Mouse (Mus musculus): Measurements from ENCODE around the gene Ly6g6d. TPM values are rescaled to one million over a fixed set of nuclear protein-coding genes. Genes with fewer than 3 reads are reported as not detected.
A peak's percentile ranks its signal among the peaks of the same experiment; 100 is the strongest.

Ly6g6d gene
- polyA plus RNA-seq, 1 experiment from 2014 or later: 0.41 TPM

- peaks cover 11% of the 10 kb centered on the region for H3K4me1 ChIP-seq (replicated peaks)
- 0 out of 2 replicates have a peak, but pooled peaks cover 4% of the 10 kb centered on the region for H3K27me3 ChIP-seq
- H3K27ac ChIP-seq (replicated peaks): 0 out of 2 replicates have a peak within 1 kb of the TSS, but pooled peaks have one; percentile 1
- H3K4me3 ChIP-seq (replicated peaks): no peak within 1 kb of the TSS
- H3K36me3 ChIP-seq (replicated peaks): peaks cover 59% of the 10 kb centered on the region
- H3K9ac ChIP-seq: no peak within 1 kb of the TSS
- H3K9me3 ChIP-seq (replicated peaks): no peaks in the 10 kb centered on the region
- H3K4me2 ChIP-seq: no peak within 1 kb of the TSS
- ATAC-seq (ENCODE audit: insufficient read depth): no peak
- 70% methylated on average over 8 of the region's 8 CpGs for WGBS (ENCODE audit: insufficient replicate concordance)
Measured at GRCm38 (mm10) chr17:35115046-35116019, 37.5 kb upstream of the Ly6g6d start, which contains the start of gene Ly6g5b. Ly6g5b (minus strand) TSS chr17:35115428.

GRCm38 (mm10) chr17:35111774-35112173 is 33.9 kb upstream of the Ly6g6d start:
- no peak overlapping the region for H3K4me3 ChIP-seq (replicated peaks)
- H3K9ac ChIP-seq: no peak overlapping the region
- no peak overlapping the region for H3K4me2 ChIP-seq
- peaks cover 3% of the 10 kb centered on the region; the same call in 1 of the 2 replicates for H3K4me1 ChIP-seq (replicated peaks)
- H3K27ac ChIP-seq (replicated peaks): no peak overlapping the region
- H3K27me3 ChIP-seq: 0 out of 2 replicates have a peak, but pooled peaks cover 4% of the 10 kb centered on the region
- no peak for ATAC-seq (ENCODE audit: insufficient read depth)
- peaks cover 28% of the 10 kb centered on the region for H3K36me3 ChIP-seq (replicated peaks)
- WGBS (ENCODE audit: insufficient replicate concordance): 65% methylated on average over 9 of the region's 9 CpGs
- H3K9me3 ChIP-seq (replicated peaks): no peaks in the 10 kb centered on the region

- peaks cover 33% of the 10 kb centered on the region for H3K4me1 ChIP-seq (replicated peaks)
- no peak within 1 kb of the TSS for H3K27ac ChIP-seq (replicated peaks)
- H3K9me3 ChIP-seq (replicated peaks): no peaks in the 10 kb centered on the region
- no peak within 1 kb of the TSS for H3K4me3 ChIP-seq (replicated peaks)
- H3K27me3 ChIP-seq: 0 out of 2 replicates have a peak, but pooled peaks cover 4% of the 10 kb centered on the region
- no peak for ATAC-seq (ENCODE audit: insufficient read depth)
- no peak within 1 kb of the TSS for H3K9ac ChIP-seq
- H3K4me2 ChIP-seq: no peak within 1 kb of the TSS
- peaks cover 4% of the 10 kb centered on the region; the same call in 1 of the 2 replicates for H3K36me3 ChIP-seq (replicated peaks)
- WGBS (ENCODE audit: insufficient replicate concordance): 77% methylated on average over 6 of the region's 6 CpGs
Measured at GRCm38 (mm10) chr17:35108097-35108496, 30.2 kb upstream of the Ly6g6d start, which contains the start of gene Ly6g5c. Ly6g5c (plus strand) TSS chr17:35108279.

GRCm38 (mm10) chr17:35106522-35106921 is 28.7 kb upstream of the Ly6g6d start:
- H3K27ac ChIP-seq (replicated peaks): no peak overlapping the region
- H3K9ac ChIP-seq: no peak overlapping the region
- H3K4me1 ChIP-seq (replicated peaks): peaks cover 47% of the 10 kb centered on the region
- no peaks in the 10 kb centered on the region for H3K9me3 ChIP-seq (replicated peaks)
- H3K4me3 ChIP-seq (replicated peaks): no peak overlapping the region
- H3K4me2 ChIP-seq: no peak overlapping the region
- WGBS (ENCODE audit: insufficient replicate concordance): 56% methylated on average over 3 of the region's 3 CpGs
- ATAC-seq (ENCODE audit: insufficient read depth): no peak
- 0 out of 2 replicates have a peak, but pooled peaks cover 4% of the 10 kb centered on the region for H3K27me3 ChIP-seq
- peaks cover 20% of the 10 kb centered on the region for H3K36me3 ChIP-seq (replicated peaks)

- peaks cover 26% of the 10 kb centered on the region for H3K36me3 ChIP-seq (replicated peaks)
- no peak overlapping the region for H3K4me3 ChIP-seq (replicated peaks)
- H3K9ac ChIP-seq: peak overlapping the region; percentile 2; the same call in 1 of the 2 replicates
- H3K27me3 ChIP-seq: 0 out of 2 replicates have a peak, but pooled peaks cover 3% of the 10 kb centered on the region
- WGBS (ENCODE audit: insufficient replicate concordance): 23% methylated on average over 13 of the region's 13 CpGs
- ATAC-seq (ENCODE audit: insufficient read depth): no peak
- peaks cover 47% of the 10 kb centered on the region for H3K4me1 ChIP-seq (replicated peaks)
- no peaks in the 10 kb centered on the region for H3K9me3 ChIP-seq (replicated peaks)
- peak overlapping the region; percentile 87 for H3K27ac ChIP-seq (replicated peaks)
- H3K4me2 ChIP-seq: peak overlapping the region; percentile 9; the same call in 1 of the 2 replicates
Measured at GRCm38 (mm10) chr17:35105740-35106389, 28.0 kb upstream of the Ly6g6d start.

GRCm38 (mm10) chr17:35104754-35105153 is 26.9 kb upstream of the Ly6g6d start:
- H3K4me1 ChIP-seq (replicated peaks): peaks cover 57% of the 10 kb centered on the region
- peak overlapping the region; percentile 87 for H3K27ac ChIP-seq (replicated peaks)
- peak overlapping the region; percentile 49 for H3K4me2 ChIP-seq
- H3K4me3 ChIP-seq (replicated peaks): 0 out of 2 replicates have a peak overlapping the region, but pooled peaks have one; percentile 1
- peaks cover 38% of the 10 kb centered on the region for H3K36me3 ChIP-seq (replicated peaks)
- ATAC-seq (ENCODE audit: insufficient read depth): peak; percentile 86
- H3K27me3 ChIP-seq: no peaks in the 10 kb centered on the region
- H3K9me3 ChIP-seq (replicated peaks): no peaks in the 10 kb centered on the region
- peak overlapping the region; percentile 31 for H3K9ac ChIP-seq
- 28% methylated on average over 6 of the region's 6 CpGs for WGBS (ENCODE audit: insufficient replicate concordance)

GRCm38 (mm10) chr17:35104079-35104478 is 26.2 kb upstream of the Ly6g6d start:
- Histone ChIP-seq H3K4me1 (replicated peaks) (peaks cover 57% of the 10 kb centered on the region), H3K36me3 (replicated peaks) (peaks cover 43% of the 10 kb centered on the region), H3K9me3 (replicated peaks) (no peaks in the 10 kb centered on the region), H3K27ac (replicated peaks) (peak overlapping the region; percentile 87), H3K4me3 (replicated peaks) (no peak overlapping the region), H3K9ac (peak overlapping the region; percentile 31; the same call in 1 of the 2 replicates), H3K27me3 (no peaks in the 10 kb centered on the region), H3K4me2 (peak overlapping the region; percentile 49)
- whole genome bisulfite sequencing (ENCODE audit: insufficient replicate concordance): 54% methylated on average over 7 of the region's 7 CpGs
- no peak for ATAC-seq (ENCODE audit: insufficient read depth)

- WGBS (ENCODE audit: insufficient replicate concordance): 51% methylated on average over 6 of the region's 6 CpGs
- H3K9ac ChIP-seq: no peak overlapping the region; the same call in 1 of the 2 replicates
- no peaks in the 10 kb centered on the region for H3K27me3 ChIP-seq
- no peaks in the 10 kb centered on the region for H3K9me3 ChIP-seq (replicated peaks)
- H3K27ac ChIP-seq (replicated peaks): peak overlapping the region; percentile 87
- peaks cover 57% of the 10 kb centered on the region for H3K4me1 ChIP-seq (replicated peaks)
- H3K36me3 ChIP-seq (replicated peaks): peaks cover 52% of the 10 kb centered on the region
- H3K4me3 ChIP-seq (replicated peaks): no peak overlapping the region
- H3K4me2 ChIP-seq: no peak overlapping the region
- no peak; the same call in 1 of the 2 replicates for ATAC-seq (ENCODE audit: insufficient read depth)
Measured at GRCm38 (mm10) chr17:35103221-35103690, 25.4 kb upstream of the Ly6g6d start.

GRCm38 (mm10) chr17:35102299-35102698 is 24.4 kb upstream of the Ly6g6d start:
- no peaks in the 10 kb centered on the region for H3K9me3 ChIP-seq (replicated peaks)
- peak overlapping the region; percentile 87; the same call in 1 of the 2 replicates for H3K27ac ChIP-seq (replicated peaks)
- peaks cover 61% of the 10 kb centered on the region for H3K36me3 ChIP-seq (replicated peaks)
- H3K27me3 ChIP-seq: no peaks in the 10 kb centered on the region
- H3K4me2 ChIP-seq: no peak overlapping the region
- H3K4me1 ChIP-seq (replicated peaks): peaks cover 57% of the 10 kb centered on the region
- H3K4me3 ChIP-seq (replicated peaks): no peak overlapping the region
- H3K9ac ChIP-seq: no peak overlapping the region
- no peak for ATAC-seq (ENCODE audit: insufficient read depth)
- WGBS (ENCODE audit: insufficient replicate concordance): 79% methylated on average over 8 of the region's 8 CpGs

- WGBS (ENCODE audit: insufficient replicate concordance): 86% methylated on average over 11 of the region's 11 CpGs
- Histone ChIP-seq H3K27me3 (no peaks in the 10 kb centered on the region), H3K9me3 (replicated peaks) (no peaks in the 10 kb centered on the region), H3K27ac (replicated peaks) (no peak overlapping the region), H3K4me3 (replicated peaks) (no peak overlapping the region), H3K4me1 (replicated peaks) (peaks cover 55% of the 10 kb centered on the region), H3K9ac (no peak overlapping the region), H3K4me2 (no peak overlapping the region), H3K36me3 (replicated peaks) (peaks cover 73% of the 10 kb centered on the region)
- no peak for ATAC-seq (ENCODE audit: insufficient read depth)
Measured at GRCm38 (mm10) chr17:35101161-35101560, 23.3 kb upstream of the Ly6g6d start.

Data from liver, embryonic 15.5 days (tissue).